Mouse (Mus musculus) testis, adult 2 months (tissue): ENCODE measurements around the gene Ppat.

ENCODE experiments used
- CTCF ChIP-seq: fragments of 200-500 bp; IDR thresholded peaks from 2 replicates; pipeline ENCODE4 v1.5.1; 2012; ENCODE audit warnings: low read depth, mild to moderate bottlenecking, inconsistent platforms, low read length, moderate library complexity; ENCODE audit not compliant: control insufficient read depth, insufficient read depth, insufficient replicate concordance
- POLR2A ChIP-seq: fragments of 200-500 bp; IDR thresholded peaks from 2 replicates; pipeline ENCODE4 v1.6.1; 2012; ENCODE audit warnings: low read depth, mild to moderate bottlenecking, inconsistent platforms, low read length, moderate library complexity; ENCODE audit not compliant: control insufficient read depth

GRCm38 (mm10) chr5:76944965-76945677, 6.3 kb downstream of the Ppat start:
- TF ChIP-seq CTCF (no peak), POLR2A (no peak)
